Mouse (Mus musculus) left cerebral cortex, adult 2 months (tissue): Measurements from ENCODE around the gene Fcmr. TPM values are rescaled to one million over a fixed set of nuclear protein-coding genes. Genes with fewer than 3 reads are reported as not detected.
A peak's percentile ranks its signal among the peaks of the same experiment; 100 is the strongest.

Experiments used
- DNase-seq, 2 experiments: peaks; one replicate each; pipeline ENCODE4 v3.0.0; 2021 to 2022; ENCODE audit warnings: low spot score in 2 of 2, mixed read lengths in 1 of 2; ENCODE audit errors: extremely low spot score in 1 of 2
- H3K27ac ChIP-seq: fragments of 200-600 bp; 2 replicates; pipeline ENCODE4 v1.8.1; 2022
- H3K4me3 ChIP-seq: fragments of 200-600 bp; 2 replicates; pipeline ENCODE4 v1.8.1; 2022
- CTCF ChIP-seq: fragments of 200-600 bp; IDR thresholded peaks from 2 replicates; pipeline ENCODE4 v1.8.1; 2022; ENCODE audit warnings: antibody characterized with exemption, mild to moderate bottlenecking, moderate library complexity
- intact Hi-C: fragments of 180-260 bp; cut with DNase I; formaldehyde crosslinking; loops from one replicate; pipeline ENCODE4 v1.15.1; 2025
- total RNA-seq, 2 experiments: library from RNA; stranded (reverse); gene quantifications; 2 replicates each; pipeline ENCODE4 v1.2.3; 2021

Fcmr gene
- total RNA-seq, 2 experiments from 2014 or later, result not detected

DNA sequence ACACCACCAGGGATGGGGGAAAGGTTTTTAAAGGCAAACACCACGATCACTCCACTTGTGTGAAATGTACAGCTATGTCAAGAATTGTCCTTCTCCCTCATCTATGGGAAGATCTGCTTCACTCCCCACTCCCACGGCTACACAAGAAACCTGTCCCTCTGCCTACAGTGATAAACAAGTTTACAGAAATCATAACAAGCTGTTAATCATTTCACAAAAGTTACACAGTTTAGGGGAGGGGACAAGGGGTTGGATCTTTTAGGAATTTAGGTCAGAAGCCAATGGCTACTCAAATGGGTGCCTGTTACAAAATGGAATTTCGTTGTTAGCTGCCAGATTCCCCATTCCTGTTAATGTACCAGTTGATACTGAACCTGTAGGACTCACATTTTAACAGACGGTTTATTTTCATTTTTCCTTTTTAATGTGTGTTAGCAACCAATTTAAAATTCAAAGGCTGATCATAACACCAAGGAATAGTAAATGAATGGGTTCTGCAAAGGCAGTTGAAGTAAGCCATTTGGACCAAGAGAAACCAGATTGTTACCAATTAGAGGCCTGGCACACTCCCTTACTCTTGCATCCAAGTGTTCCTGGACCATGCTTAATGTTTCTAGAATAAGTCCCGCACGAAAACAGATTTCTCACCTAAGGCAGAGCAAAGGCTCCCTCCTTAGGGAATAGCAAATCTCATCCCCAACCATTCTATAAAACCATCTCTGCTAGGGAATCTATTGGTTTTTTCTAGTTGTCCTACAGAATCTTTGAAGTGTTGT is 30.1 kb upstream of the Fcmr start:
- Histone ChIP-seq H3K27ac (no peak overlapping the region), H3K4me3 (no peak overlapping the region)
- TF ChIP-seq CTCF, result no peak
- intact Hi-C loops, result no loop called here
- DNase-seq, result no peak

- peak; percentile 39 for TF ChIP-seq CTCF
- no peak for DNase-seq
- Histone ChIP-seq H3K4me3 (no peak overlapping the region), H3K27ac (no peak overlapping the region)
- intact Hi-C loops, result no loop called here
Observed at GRCm38 (mm10) chr1:130838288-130838687, 27.2 kb upstream of the Fcmr start.

DNA sequence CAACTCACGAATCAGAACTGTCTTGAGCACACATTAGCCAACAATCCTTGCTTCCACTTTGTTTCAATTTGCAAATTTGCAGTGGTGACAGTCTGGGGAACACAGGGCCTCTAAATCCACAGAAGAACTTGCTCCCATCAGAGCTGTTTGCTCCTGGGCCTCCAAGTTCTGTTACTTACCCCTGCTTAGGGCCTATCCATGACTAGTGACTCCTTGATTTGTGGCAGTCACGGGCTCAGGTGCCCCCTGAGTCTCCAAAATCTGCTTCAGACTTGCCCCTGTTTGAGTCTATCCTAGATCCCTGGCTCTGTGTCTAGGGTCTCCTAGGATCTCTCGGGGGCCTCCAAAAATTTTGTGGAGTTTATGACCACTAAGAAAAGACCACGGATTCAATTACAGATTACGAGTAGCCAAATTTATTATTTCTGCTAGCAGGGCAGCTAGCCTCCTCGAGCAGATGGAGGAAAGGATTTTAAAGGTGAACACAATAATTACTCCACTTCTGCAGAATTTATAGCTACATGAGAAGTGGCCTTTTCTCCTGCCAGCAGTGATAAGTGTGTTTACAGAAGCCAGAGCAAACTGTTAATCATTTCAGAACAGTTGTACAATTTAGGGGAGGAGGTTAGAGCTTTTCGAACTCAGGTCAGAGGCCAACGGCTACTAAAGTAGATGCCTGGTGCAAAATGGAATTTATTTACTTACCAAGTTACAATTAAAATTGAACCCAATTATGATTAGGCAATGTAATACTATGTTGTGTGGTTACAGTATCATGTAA is 24.7 kb upstream of the Fcmr start:
- intact Hi-C loops, result no loop called here
- TF ChIP-seq CTCF, result no peak
- H3K4me3 ChIP-seq, result no peak overlapping the region
- no peak overlapping the region for H3K27ac ChIP-seq
- DNase-seq, result no peak

DNA sequence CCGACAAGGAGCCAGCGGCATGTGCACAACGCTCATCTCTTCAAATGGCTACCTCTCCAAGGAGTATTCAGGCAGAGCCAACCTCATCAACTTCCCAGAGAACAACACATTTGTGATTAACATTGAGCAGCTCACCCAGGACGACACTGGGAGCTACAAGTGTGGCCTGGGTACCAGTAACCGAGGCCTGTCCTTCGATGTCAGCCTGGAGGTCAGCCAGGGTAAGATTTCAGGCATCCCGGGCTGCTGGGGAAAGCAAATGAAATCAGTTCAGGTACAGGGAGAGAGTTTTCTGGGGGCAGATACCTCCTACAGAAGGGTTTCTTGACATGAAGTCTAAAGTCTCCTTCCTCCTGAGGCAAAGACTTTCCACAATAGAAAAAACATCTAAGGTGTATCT is 23.8 kb upstream of the Fcmr start:
- no peak overlapping the region for H3K4me3 ChIP-seq
- TF ChIP-seq CTCF, result no peak
- no peak for DNase-seq
- intact Hi-C loops, result no loop called here
- H3K27ac ChIP-seq, result no peak overlapping the region

- TF ChIP-seq CTCF, result no peak
- no peak for DNase-seq
- intact Hi-C loops, result no loop called here
- Histone ChIP-seq H3K27ac (no peak overlapping the region), H3K4me3 (no peak overlapping the region)
Observed at GRCm38 (mm10) chr1:130844516-130844915, 21.0 kb upstream of the Fcmr start.

- Histone ChIP-seq H3K27ac (peak overlapping the region; percentile 34; the same call in 1 of the 2 replicates), H3K4me3 (no peak overlapping the region)
- DNase-seq, result no peak
- TF ChIP-seq CTCF, result no peak
- intact Hi-C loops, result no loop called here
Observed at GRCm38 (mm10) chr1:130849530-130850214, 15.8 kb upstream of the Fcmr start.

DNA sequence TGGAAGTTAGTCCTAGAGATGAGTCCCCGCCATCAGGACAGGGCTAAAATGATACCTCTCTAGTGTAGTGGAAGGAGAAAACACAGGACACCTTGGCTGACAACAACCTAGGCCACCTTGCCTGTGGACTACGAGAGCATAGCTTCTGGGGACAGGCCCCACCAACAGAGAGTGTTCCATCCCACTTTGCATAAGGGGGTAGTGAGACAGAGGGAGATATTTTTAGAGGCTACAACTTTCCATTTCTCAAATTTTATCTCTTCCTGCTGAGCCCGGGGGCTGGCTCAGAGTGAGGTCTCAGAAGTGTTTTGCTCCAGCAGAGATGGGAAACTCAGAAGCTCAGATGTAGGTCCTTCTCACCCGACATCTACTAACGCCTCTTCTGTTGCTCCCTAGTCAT is 15.1 kb upstream of the Fcmr start:
- intact Hi-C loops, result no loop called here
- H3K4me3 ChIP-seq, result no peak overlapping the region
- no peak for TF ChIP-seq CTCF
- no peak for DNase-seq
- H3K27ac ChIP-seq, result no peak overlapping the region; the same call in 1 of the 2 replicates

GRCm38 (mm10) chr1:130854819-130855218 is 10.7 kb upstream of the Fcmr start:
- Histone ChIP-seq H3K4me3 (no peak overlapping the region), H3K27ac (no peak overlapping the region)
- DNase-seq, result no peak
- TF ChIP-seq CTCF, result no peak
- intact Hi-C loops, result no loop called here

- DNase-seq, result no peak
- no peak for TF ChIP-seq CTCF
- Histone ChIP-seq H3K4me3 (no peak overlapping the region), H3K27ac (no peak overlapping the region)
- intact Hi-C loops, result no loop called here
Observed at GRCm38 (mm10) chr1:130855723-130856122, 9.7 kb upstream of the Fcmr start.

GRCm38 (mm10) chr1:130857456-130857855 is 8.0 kb upstream of the Fcmr start:
- no peak overlapping the region for H3K27ac ChIP-seq
- DNase-seq, result no peak
- no peak for TF ChIP-seq CTCF
- H3K4me3 ChIP-seq, result no peak overlapping the region
- intact Hi-C loops, result no loop called here

DNA sequence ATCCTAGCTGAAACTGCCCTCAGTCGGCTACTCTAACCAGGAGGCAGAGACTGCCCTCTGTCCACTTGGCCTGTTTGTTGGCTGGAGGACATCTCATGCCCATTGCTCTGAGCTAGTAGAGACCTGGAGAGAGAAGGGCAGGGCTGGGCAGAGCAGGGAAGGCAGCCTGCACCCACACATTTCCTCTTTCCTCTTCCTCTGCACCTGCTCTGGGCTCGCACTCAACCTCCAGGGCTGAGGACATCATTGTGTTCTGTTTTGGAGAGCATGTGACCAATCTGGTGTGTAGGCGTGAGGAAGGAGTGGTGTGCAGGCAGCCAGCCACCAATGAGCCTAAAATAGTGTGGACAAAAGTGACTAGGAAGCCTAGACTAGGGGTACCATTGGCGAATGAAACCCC is 1.2 kb upstream of the Fcmr start:
- intact Hi-C loops, result no loop called here
- no peak for DNase-seq
- Histone ChIP-seq H3K4me3 (no peak overlapping the region), H3K27ac (no peak overlapping the region)
- TF ChIP-seq CTCF, result no peak

DNA sequence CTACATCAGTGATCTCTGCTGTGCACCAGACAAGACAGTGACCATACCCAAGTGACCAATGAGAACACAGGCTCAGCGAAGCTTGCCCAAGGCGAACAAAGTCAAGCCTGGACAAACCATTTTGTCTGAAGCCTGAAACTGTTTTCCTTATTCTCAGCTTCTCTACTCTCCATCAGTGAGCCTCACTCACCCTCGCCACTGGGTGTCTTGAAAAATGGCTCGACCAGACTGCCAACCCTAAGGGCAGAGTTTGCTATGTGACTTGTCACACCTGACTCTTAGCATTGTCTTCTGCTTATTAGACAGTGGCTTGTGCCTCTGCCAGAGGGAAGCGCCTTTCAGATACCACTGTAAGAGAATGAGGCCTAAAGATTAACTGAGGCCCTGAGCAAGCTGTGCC is 728 bp upstream of the Fcmr start:
- intact Hi-C loops, result no loop called here
- Histone ChIP-seq H3K27ac (no peak overlapping the region), H3K4me3 (no peak overlapping the region)
- no peak for TF ChIP-seq CTCF
- no peak for DNase-seq
